Mouse (Mus musculus) embryonic facial prominence, embryonic 12.5 days (tissue): ENCODE measurements around the gene Gstm6. TPM values are rescaled to one million over a fixed set of nuclear protein-coding genes. Genes with fewer than 3 reads are reported as not detected.
"Not testable (repeated sequence)": the region's sequence is repeated elsewhere in the genome, so short reads cannot be mapped to it uniquely, and the experiment has no call there.

ENCODE experiments used
- ATAC-seq: fragments of 200-750 bp; cut with Nextera tagmentation; 2 replicates; pipeline ENCODE4 v1.8.0; 2017; ENCODE audit not compliant: insufficient number of reproducible peaks, insufficient read depth, low FRiP score, low TSS enrichment
- H3K27ac ChIP-seq: fragments of 300-500 bp; sonication (generic); 2 replicates; pipeline ENCODE4 v1.5.1; 2016; ENCODE audit warnings: mild to moderate bottlenecking
- H3K27me3 ChIP-seq: fragments of 300-500 bp; sonication (generic); 2 replicates; pipeline ENCODE4 v1.6.1; 2016; ENCODE audit warnings: mild to moderate bottlenecking, moderate library complexity
- H3K36me3 ChIP-seq: fragments of 300-500 bp; sonication (generic); 2 replicates; pipeline ENCODE4 v1.6.1; 2016; ENCODE audit warnings: mild to moderate bottlenecking
- H3K4me1 ChIP-seq: fragments of 300-500 bp; sonication (generic); 2 replicates; pipeline ENCODE4 v1.6.1; 2016
- H3K4me2 ChIP-seq: fragments of 300-500 bp; sonication (generic); replicated peaks from 2 replicates; pipeline ENCODE4 v1.6.1; 2016; ENCODE audit warnings: mild to moderate bottlenecking, moderate library complexity
- H3K4me3 ChIP-seq: fragments of 300-500 bp; sonication (generic); 2 replicates; pipeline ENCODE4 v1.5.1; 2016; ENCODE audit warnings: mild to moderate bottlenecking
- H3K9ac ChIP-seq: fragments of 300-500 bp; sonication (generic); 2 replicates; pipeline ENCODE4 v1.6.1; 2016; ENCODE audit warnings: mild to moderate bottlenecking, moderate library complexity
- H3K9me3 ChIP-seq: fragments of 300-500 bp; sonication (generic); 2 replicates; pipeline ENCODE4 v1.6.1; 2016; ENCODE audit warnings: mild to moderate bottlenecking, moderate library complexity
- WGBS: fragments of 180-500 bp; shearing (Covaris S2); methylation state at CpG from one replicate; pipeline ENCODE4 v1.1.7; 2016; 5-methylcytosine and 5-hydroxymethylcytosine counted together
- polyA plus RNA-seq: library from polyadenylated mRNA; unstranded; fragments of >200 nt; fragmentation: Nextera tagmentation; extraction: Ambion mirVana; gene quantifications from 2 replicates; pipeline ENCODE4 v1.2.1, GENCODE M21; 2016

The Gstm6 gene
- polyA plus RNA-seq, 1 experiment from 2014 or later, result 12.7 TPM

- Histone ChIP-seq H3K4me3 (no peak overlapping the region), H3K4me2 (no peak overlapping the region), H3K27ac (no peak overlapping the region), H3K27me3 (no peaks in the 10 kb centered on the region), H3K4me1 (no peaks in the 10 kb centered on the region), H3K9ac (no peak overlapping the region), H3K9me3 (no peaks in the 10 kb centered on the region), H3K36me3 (no peaks in the 10 kb centered on the region)
- 93% methylated on average over 5 of the region's 5 CpGs for WGBS
- ATAC-seq, result no peak
Observed at GRCm38 (mm10) chr3:107966631-107967030, 23.1 kb upstream of the Gstm6 start.

- no peaks in the 10 kb centered on the region for H3K27me3 ChIP-seq
- ATAC-seq, result no peak
- H3K27ac ChIP-seq, result no peak overlapping the region
- no peak overlapping the region for H3K4me2 ChIP-seq
- H3K9me3 ChIP-seq, result no peaks in the 10 kb centered on the region
- no peaks in the 10 kb centered on the region for H3K36me3 ChIP-seq
- no peak overlapping the region for H3K9ac ChIP-seq
- 78% methylated on average over 1 of the region's 1 CpGs for WGBS
- no peak overlapping the region for H3K4me3 ChIP-seq
- H3K4me1 ChIP-seq, result no peaks in the 10 kb centered on the region
Observed at GRCm38 (mm10) chr3:107965592-107965991, 22.0 kb upstream of the Gstm6 start.

- H3K27me3 ChIP-seq, result no peaks in the 10 kb centered on the region
- ATAC-seq, result no peak
- H3K36me3 ChIP-seq, result no peaks in the 10 kb centered on the region
- H3K4me1 ChIP-seq, result no peaks in the 10 kb centered on the region
- 72% methylated on average over 5 of the region's 5 CpGs for WGBS
- H3K9ac ChIP-seq, result no peak overlapping the region
- H3K4me3 ChIP-seq, result no peak overlapping the region
- H3K4me2 ChIP-seq, result no peak overlapping the region
- no peaks in the 10 kb centered on the region for H3K9me3 ChIP-seq
- no peak overlapping the region for H3K27ac ChIP-seq
Observed at GRCm38 (mm10) chr3:107964656-107965308, 21.2 kb upstream of the Gstm6 start.

- 86% methylated on average over 4 of the region's 4 CpGs for WGBS
- Histone ChIP-seq H3K4me2 (no peak overlapping the region), H3K36me3 (no peaks in the 10 kb centered on the region)
Observed at GRCm38 (mm10) chr3:107964026-107964425, 20.5 kb upstream of the Gstm6 start.

GRCm38 (mm10) chr3:107955260-107955659 lies 11.7 kb upstream of the Gstm6 start:
- not testable (repeated sequence) for H3K9me3 ChIP-seq, H3K4me1 ChIP-seq, H3K27me3 ChIP-seq, H3K4me3 ChIP-seq, ATAC-seq, H3K9ac ChIP-seq, H3K27ac ChIP-seq, H3K4me2 ChIP-seq, H3K36me3 ChIP-seq
- WGBS, result 87% methylated on average over 9 of the region's 9 CpGs

More at GRCm38 (mm10) chr3:107964026-107964425, 20.5 kb upstream of the Gstm6 start:
- no peaks in the 10 kb centered on the region for H3K27me3 ChIP-seq
- no peaks in the 10 kb centered on the region for H3K4me1 ChIP-seq
- no peaks in the 10 kb centered on the region for H3K9me3 ChIP-seq
- H3K9ac ChIP-seq, result no peak overlapping the region
- H3K27ac ChIP-seq, result no peak overlapping the region
- no peak for ATAC-seq
- no peak overlapping the region for H3K4me3 ChIP-seq

GRCm38 (mm10) chr3:107953906-107954305 lies 10.4 kb upstream of the Gstm6 start:
- no peak for ATAC-seq

GRCm38 (mm10) chr3:107953328-107953755 lies 9.8 kb upstream of the Gstm6 start:
- Histone ChIP-seq H3K4me1 (no peaks in the 10 kb centered on the region), H3K27ac (no peak overlapping the region), H3K9ac (no peak overlapping the region), H3K4me3 (no peak overlapping the region), H3K9me3 (no peaks in the 10 kb centered on the region), H3K4me2 (no peak overlapping the region), H3K36me3 (no peaks in the 10 kb centered on the region), H3K27me3 (no peaks in the 10 kb centered on the region)
- 15% methylated on average over 6 of the region's 6 CpGs for WGBS
- ATAC-seq, result no peak

More at GRCm38 (mm10) chr3:107953906-107954305, 10.4 kb upstream of the Gstm6 start:
- 82% methylated on average over 5 of the region's 5 CpGs for WGBS
- H3K4me2 ChIP-seq, result no peak overlapping the region
- no peaks in the 10 kb centered on the region for H3K4me1 ChIP-seq
- no peaks in the 10 kb centered on the region for H3K27me3 ChIP-seq
- H3K4me3 ChIP-seq, result no peak overlapping the region
- no peak overlapping the region for H3K9ac ChIP-seq
- H3K27ac ChIP-seq, result no peak overlapping the region
- H3K9me3 ChIP-seq, result no peaks in the 10 kb centered on the region
- no peaks in the 10 kb centered on the region for H3K36me3 ChIP-seq

GRCm38 (mm10) chr3:107950531-107950930 lies 7.0 kb upstream of the Gstm6 start:
- Histone ChIP-seq H3K9me3 (no peaks in the 10 kb centered on the region), H3K4me2 (no peak overlapping the region), H3K4me1 (no peaks in the 10 kb centered on the region), H3K9ac (no peak overlapping the region), H3K27ac (no peak overlapping the region), H3K36me3 (no peaks in the 10 kb centered on the region), H3K27me3 (peaks cover under 1% of the 10 kb centered on the region; the same call in 1 of the 2 replicates), H3K4me3 (no peak overlapping the region)
- 84% methylated on average over 11 of the region's 11 CpGs for WGBS
- no peak for ATAC-seq

- ATAC-seq, H3K4me2 ChIP-seq, H3K4me1 ChIP-seq, H3K36me3 ChIP-seq, H3K9me3 ChIP-seq, H3K27ac ChIP-seq, H3K9ac ChIP-seq, H3K27me3 ChIP-seq, H3K4me3 ChIP-seq: not testable (repeated sequence)
- 89% methylated on average over 1 of the region's 1 CpGs for WGBS
Observed at GRCm38 (mm10) chr3:107949461-107949860, 5.9 kb upstream of the Gstm6 start.

- no peaks in the 10 kb centered on the region for H3K36me3 ChIP-seq
- no peak overlapping the region for H3K9ac ChIP-seq
- H3K9me3 ChIP-seq, result no peaks in the 10 kb centered on the region
- H3K27ac ChIP-seq, result no peak overlapping the region
- no peak for ATAC-seq
- no peak overlapping the region for H3K4me3 ChIP-seq
- WGBS, result 54% methylated on average over 4 of the region's 4 CpGs
- peaks cover 4% of the 10 kb centered on the region; the same call in 1 of the 2 replicates for H3K27me3 ChIP-seq
- H3K4me2 ChIP-seq, result no peak overlapping the region
- no peaks in the 10 kb centered on the region for H3K4me1 ChIP-seq
Observed at GRCm38 (mm10) chr3:107945729-107946128, 2.2 kb upstream of the Gstm6 start.

- no peak for ATAC-seq
- no peak overlapping the region for H3K4me2 ChIP-seq
- H3K9ac ChIP-seq, result no peak overlapping the region
- peaks cover 4% of the 10 kb centered on the region; the same call in 1 of the 2 replicates for H3K27me3 ChIP-seq
- no peak overlapping the region for H3K27ac ChIP-seq
- no peaks in the 10 kb centered on the region for H3K9me3 ChIP-seq
- WGBS, result 84% methylated on average over 4 of the region's 4 CpGs
- H3K4me1 ChIP-seq, result no peaks in the 10 kb centered on the region
- H3K36me3 ChIP-seq, result no peaks in the 10 kb centered on the region
- H3K4me3 ChIP-seq, result no peak overlapping the region
Observed at GRCm38 (mm10) chr3:107941261-107941660, 2.3 kb downstream of the Gstm6 start.

GRCm38 (mm10) chr3:107940524-107940923 lies 3.0 kb downstream of the Gstm6 start:
- 70% methylated on average over 7 of the region's 7 CpGs for WGBS
- Histone ChIP-seq H3K4me3 (no peak overlapping the region), H3K27me3 (peaks cover 4% of the 10 kb centered on the region; the same call in 1 of the 2 replicates)

More at GRCm38 (mm10) chr3:107940524-107940923, 3.0 kb downstream of the Gstm6 start:
- H3K4me2 ChIP-seq, result no peak overlapping the region
- H3K4me1 ChIP-seq, result no peaks in the 10 kb centered on the region
- H3K36me3 ChIP-seq, result no peaks in the 10 kb centered on the region
- H3K27ac ChIP-seq, result no peak overlapping the region
- no peaks in the 10 kb centered on the region for H3K9me3 ChIP-seq
- no peak for ATAC-seq
- H3K9ac ChIP-seq, result no peak overlapping the region
